Comparison of ENCODE assay signal across 10 mouse cellular contexts in the genomic region with DNA sequence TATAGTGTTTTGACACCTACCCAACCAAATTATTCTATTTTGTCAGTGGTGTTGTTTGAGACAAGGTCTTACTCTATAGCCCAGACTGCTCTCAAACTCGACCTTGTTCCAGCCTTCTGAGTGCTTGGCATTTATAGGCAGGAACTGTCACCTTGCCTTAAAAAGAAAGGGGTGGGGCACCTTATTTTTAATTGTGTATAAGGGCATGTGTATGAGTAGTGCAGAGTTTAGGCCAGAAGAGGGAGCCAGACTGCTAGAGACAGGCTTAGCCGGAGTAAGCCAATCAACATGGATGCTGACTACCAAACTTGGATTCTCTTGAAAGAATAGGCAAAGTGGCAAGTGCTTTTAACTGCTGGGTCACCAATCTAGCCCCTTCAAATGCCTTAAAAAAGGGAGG. TPM values are rescaled to one million over a fixed set of nuclear protein-coding genes. Genes with fewer than 3 reads are reported as not detected.
DNase-seq lines count a peak whose midpoint lies in the region; ATAC-seq and TF ChIP-seq lines count a peak whose summit lies in the region.
"Had no signal": no experiment of that assay in that cellular context is flagged by ENCODE, and none has a peak within 500 bp of the region (broad histone marks: within the 10 kb centered on the region; RNA-seq: fewer than 3 reads in every experiment).

No protein-coding gene starts in this region.

- peaks cover 17% of the 10 kb centered on the region for H3K36me3 ChIP-seq in heart, embryonic 11.5 days (ENCODE audit: control insufficient read depth, insufficient read depth, low read length)

- in situ Hi-C loops in Patski (cut with MboI; ENCODE audit: low pct_unique_long_range_greater_than_20kb): no loop called here

- 34% methylated on average over 2 of the region's 2 CpGs for WGBS in heart, embryonic 11.5 days (ENCODE audit: insufficient replicate concordance)

- H3K4me2 ChIP-seq in heart, embryonic 11.5 days: no peak overlapping the region
- H3K4me2 ChIP-seq: embryonic facial prominence, embryonic 13.5 days; liver, embryonic 15.5 days had no signal

- H3K9me3 ChIP-seq in heart, embryonic 11.5 days (replicated peaks; ENCODE audit: control insufficient read depth, low read length): no peaks in the 10 kb centered on the region
- H3K9me3 ChIP-seq: embryonic facial prominence, embryonic 13.5 days; liver, embryonic 15.5 days had no signal

- DNase-seq in heart, adult 18-20 months: peak; percentile 77 to 78
- DNase-seq in 416B (ENCODE audit: low read depth) (peak; percentile 88), Patski (ENCODE audit: low read depth, low spot score) (no peak)
- DNase-seq in embryo, embryonic 9.5 days (ENCODE audit: extremely low spot score): peak; percentile 50
- peak; percentile 69 to 87 for DNase-seq in kidney, postnatal 25 days

- no peak overlapping the region for H3K4me3 ChIP-seq in heart, embryonic 11.5 days (ENCODE audit: low read depth, low read length)
- H3K4me3 ChIP-seq: embryonic facial prominence, embryonic 13.5 days; liver, embryonic 15.5 days had no signal

- CTCF ChIA-PET in Patski (lab: Charles Lee): interaction anchor here (0.8 to 3.8 kb wide), 4 partner anchors 10 to 79 kb away, joined by 3 to 11 read pairs (median 4); no protein-coding TSS in a partner anchor

- no peak for ATAC-seq in heart, embryonic 11.5 days (replicated peaks; ENCODE audit: insufficient number of reproducible peaks, low FRiP score, low TSS enrichment)
- no peak for ATAC-seq in Patski
- ATAC-seq in monocyte, adult 5-6 weeks (replicated peaks; ENCODE audit: insufficient number of reproducible peaks, low FRiP score, low TSS enrichment, poor library complexity, severe bottlenecking): peak; percentile 72
- ATAC-seq in frontal cortex, adult (ENCODE audit: low TSS enrichment): no peak

- peak; percentile 86 for TF ChIP-seq CTCF in Patski (IDR thresholded peaks at IDR 0.05)

- no peaks in the 10 kb centered on the region for H3K27me3 ChIP-seq in heart, embryonic 11.5 days (ENCODE audit: control insufficient read depth, insufficient read depth, low read length)
- H3K27me3 ChIP-seq in Patski: no peaks in the 10 kb centered on the region
- H3K27me3 ChIP-seq: embryonic facial prominence, embryonic 13.5 days; liver, embryonic 15.5 days had no signal

- POLR2A ChIA-PET in Patski (lab: Charles Lee): no interaction called here

- H3K27ac ChIP-seq in heart, embryonic 11.5 days (ENCODE audit: low read depth, low read length): no peak overlapping the region
- H3K27ac ChIP-seq: embryonic facial prominence, embryonic 13.5 days; liver, embryonic 15.5 days had no signal

- H3K9ac ChIP-seq in heart, embryonic 11.5 days (ENCODE audit: low read depth, low read length): no peak overlapping the region
- H3K9ac ChIP-seq: embryonic facial prominence, embryonic 13.5 days; liver, embryonic 15.5 days had no signal

- peaks cover 13% of the 10 kb centered on the region for H3K4me1 ChIP-seq in heart, embryonic 11.5 days (ENCODE audit: control insufficient read depth, insufficient read depth, low read length)

RNA-seq across cellular contexts. Expression of a gene that starts 32.1 kb away (rescaled TPM):
- total RNA-seq in heart, adult 18-20 months (2021): 10 to 100 TPM; 45.9 to 54.9 TPM
- 12.0 and 14.2 TPM in 2 replicates for polyA plus RNA-seq in heart, embryonic 11.5 days (2014; fragmentation: Nextera tagmentation; extraction: Ambion mirVana)
- polyA plus RNA-seq in Patski (2021): 74.9 TPM
- total RNA-seq in monocyte, adult 5-6 weeks (2017): 270 to 475 TPM (median 366 TPM) in 3 replicates

RNA-seq across cellular contexts. Expression of a gene that starts 55.2 kb away (rescaled TPM):
- total RNA-seq in heart, adult 18-20 months (2021): 1 to 10 TPM in 1 of 2 experiments, under 1 TPM in 1; 0.92 to 2.1 TPM
- 2.1 and 2.2 TPM in 2 replicates for polyA plus RNA-seq in heart, embryonic 11.5 days (2014; fragmentation: Nextera tagmentation; extraction: Ambion mirVana)
- polyA plus RNA-seq in Patski (2021): 25.8 TPM
- total RNA-seq in monocyte, adult 5-6 weeks (2017): 2.4 to 21.5 TPM (median 12.0 TPM) in 3 replicates

RNA-seq across cellular contexts. Expression of a gene that starts 59.9 kb away (rescaled TPM):
- 10 to 100 TPM; 34.9 to 44.1 TPM for total RNA-seq in heart, adult 18-20 months (2021)
- polyA plus RNA-seq in heart, embryonic 11.5 days (2014; fragmentation: Nextera tagmentation; extraction: Ambion mirVana): 34.8 and 44.9 TPM in 2 replicates
- polyA plus RNA-seq in Patski (2021): 79.6 TPM
- 109 to 142 TPM (median 139 TPM) in 3 replicates for total RNA-seq in monocyte, adult 5-6 weeks (2017)
